Mouse (Mus musculus) kidney, postnatal 0 days (tissue): Measurements from ENCODE around the gene Rab6a. TPM values are rescaled to one million over a fixed set of nuclear protein-coding genes. Genes with fewer than 3 reads are reported as not detected.

Experiments
- ATAC-seq: fragments of 200-750 bp; cut with Nextera tagmentation; replicated peaks from 2 replicates; pipeline ENCODE4 v1.8.0; 2017; ENCODE audit warnings: low read depth, moderate number of reproducible peaks, moderate TSS enrichment, moderate library complexity; ENCODE audit not compliant: low FRiP score
- DNase-seq: peaks from one replicate; pipeline ENCODE4 v3.0.0-alpha.2; 2016; ENCODE audit warnings: low spot score
- H3K27ac ChIP-seq: fragments of 300-500 bp; sonication (generic); 2 replicates; pipeline ENCODE4 v1.5.1; 2014; ENCODE audit warnings: mild to moderate bottlenecking
- H3K27me3 ChIP-seq: fragments of 300-500 bp; sonication (generic); 2 replicates; pipeline ENCODE4 v1.6.1; 2014; ENCODE audit warnings: low read length, mixed read lengths; ENCODE audit not compliant: insufficient read depth
- H3K36me3 ChIP-seq: fragments of 300-500 bp; sonication (generic); 2 replicates; pipeline ENCODE4 v1.6.1; 2014; ENCODE audit warnings: low read length, mixed read lengths; ENCODE audit not compliant: insufficient read depth
- H3K4me1 ChIP-seq: fragments of 300-500 bp; sonication (generic); replicated peaks from 2 replicates; pipeline ENCODE4 v1.6.1; 2014; ENCODE audit warnings: antibody characterized with exemption, low read length, mixed read lengths; ENCODE audit not compliant: insufficient read depth
- H3K4me2 ChIP-seq: fragments of 300-500 bp; sonication (generic); 2 replicates; pipeline ENCODE4 v1.6.1; 2014; ENCODE audit warnings: mild to moderate bottlenecking, low read length, moderate library complexity, mixed read lengths
- H3K4me3 ChIP-seq: fragments of 300-500 bp; sonication (generic); replicated peaks from 2 replicates; pipeline ENCODE4 v1.5.1; 2014; ENCODE audit warnings: low read depth, low read length
- H3K9ac ChIP-seq: fragments of 300-500 bp; sonication (generic); 2 replicates; pipeline ENCODE4 v1.6.1; 2014; ENCODE audit warnings: low read depth, low read length
- H3K9me3 ChIP-seq: fragments of 300-500 bp; sonication (generic); replicated peaks from 2 replicates; pipeline ENCODE4 v1.6.1; 2016; ENCODE audit warnings: low read length, inconsistent platforms, mixed read lengths
- CTCF ChIP-seq: IDR thresholded peaks from 2 replicates; pipeline ENCODE4 v1.5.1; 2016; ENCODE audit warnings: antibody characterized with exemption, low read depth, mild to moderate bottlenecking, moderate library complexity
- WGBS: fragments of 180-500 bp; shearing (Covaris S2); extraction: QIAGEN DNeasy Blood & Tissue Kit; methylation state at CpG from one replicate; pipeline ENCODE4 v1.1.7; 2014; 5-methylcytosine and 5-hydroxymethylcytosine counted together
- polyA plus RNA-seq: library from polyadenylated mRNA; unstranded; fragments of >200 nt; fragmentation: Nextera tagmentation; extraction: Ambion mirVana; gene quantifications from 2 replicates; pipeline ENCODE4 v1.2.1, GENCODE M21; 2015

Gene Rab6a
- polyA plus RNA-seq, 1 experiment from 2014 or later = 90.7 TPM

- no peak for ATAC-seq
- no peak overlapping the region for H3K27ac ChIP-seq
Measured at GRCm38 (mm10) chr7:100649095-100649494, 41.9 kb downstream of the Rab6a start.

GRCm38 (mm10) chr7:100649826-100650225, 42.6 kb downstream of the Rab6a start:
- WGBS = 50% methylated on average over 8 of the region's 8 CpGs
- Histone ChIP-seq H3K27ac (no peak overlapping the region), H3K4me1 (0 out of 2 replicates have a peak, but pooled peaks cover 3% of the 10 kb centered on the region), H3K9me3 (no peaks in the 10 kb centered on the region), H3K27me3 (no peaks in the 10 kb centered on the region), H3K9ac (no peak overlapping the region), H3K4me3 (no peak overlapping the region), H3K36me3 (no peaks in the 10 kb centered on the region), H3K4me2 (no peak overlapping the region)
- DNase-seq (no peak), ATAC-seq (no peak)
- no peak for TF ChIP-seq CTCF

More at GRCm38 (mm10) chr7:100649095-100649494, 41.9 kb downstream of the Rab6a start:
- no peaks in the 10 kb centered on the region for H3K27me3 ChIP-seq
- no peak for DNase-seq
- H3K4me2 ChIP-seq = no peak overlapping the region
- H3K36me3 ChIP-seq = no peaks in the 10 kb centered on the region
- no peaks in the 10 kb centered on the region for H3K9me3 ChIP-seq
- H3K9ac ChIP-seq = no peak overlapping the region
- TF ChIP-seq CTCF = no peak
- WGBS = 73% methylated on average over 4 of the region's 4 CpGs
- no peak overlapping the region for H3K4me3 ChIP-seq
- 0 out of 2 replicates have a peak, but pooled peaks cover 3% of the 10 kb centered on the region for H3K4me1 ChIP-seq

- Histone ChIP-seq H3K27ac (no peak overlapping the region), H3K4me1 (0 out of 2 replicates have a peak, but pooled peaks cover 3% of the 10 kb centered on the region), H3K4me2 (no peak overlapping the region), H3K27me3 (no peaks in the 10 kb centered on the region), H3K36me3 (no peaks in the 10 kb centered on the region), H3K4me3 (no peak overlapping the region), H3K9ac (no peak overlapping the region), H3K9me3 (no peaks in the 10 kb centered on the region)
- no peak for DNase-seq
- TF ChIP-seq CTCF = no peak
- no peak for ATAC-seq
- WGBS = 86% methylated on average over 6 of the region's 6 CpGs
Measured at GRCm38 (mm10) chr7:100650421-100650820, 43.2 kb downstream of the Rab6a start.

GRCm38 (mm10) chr7:100651011-100651410, 43.8 kb downstream of the Rab6a start:
- 60% methylated on average over 4 of the region's 4 CpGs for WGBS
- DNase-seq = no peak
- ATAC-seq = no peak; the same call in 1 of the 2 replicates

GRCm38 (mm10) chr7:100653480-100654266, 46.5 kb downstream of the Rab6a start:
- TF ChIP-seq CTCF = no peak
- Histone ChIP-seq H3K4me1 (0 out of 2 replicates have a peak, but pooled peaks cover 10% of the 10 kb centered on the region), H3K9ac (no peak overlapping the region), H3K36me3 (no peaks in the 10 kb centered on the region), H3K4me3 (no peak overlapping the region), H3K27me3 (no peaks in the 10 kb centered on the region), H3K27ac (no peak overlapping the region), H3K4me2 (no peak overlapping the region), H3K9me3 (no peaks in the 10 kb centered on the region)
- ATAC-seq (no peak), DNase-seq (no peak)
- 85% methylated on average over 9 of the region's 9 CpGs for WGBS

More at GRCm38 (mm10) chr7:100651011-100651410, 43.8 kb downstream of the Rab6a start:
- Histone ChIP-seq H3K4me3 (no peak overlapping the region), H3K27ac (no peak overlapping the region), H3K36me3 (no peaks in the 10 kb centered on the region), H3K4me1 (0 out of 2 replicates have a peak, but pooled peaks cover 3% of the 10 kb centered on the region), H3K9me3 (no peaks in the 10 kb centered on the region), H3K27me3 (no peaks in the 10 kb centered on the region), H3K4me2 (no peak overlapping the region), H3K9ac (no peak overlapping the region)
- no peak for TF ChIP-seq CTCF

- no peaks in the 10 kb centered on the region for H3K27me3 ChIP-seq
- no peaks in the 10 kb centered on the region for H3K9me3 ChIP-seq
- H3K36me3 ChIP-seq = no peaks in the 10 kb centered on the region
- TF ChIP-seq CTCF = no peak
- WGBS = 87% methylated on average over 8 of the region's 8 CpGs
- no peak overlapping the region for H3K4me3 ChIP-seq
- DNase-seq = no peak
- H3K4me2 ChIP-seq = no peak overlapping the region
- H3K27ac ChIP-seq = no peak overlapping the region
- no peak overlapping the region for H3K9ac ChIP-seq
- ATAC-seq = no peak
- H3K4me1 ChIP-seq = 0 out of 2 replicates have a peak, but pooled peaks cover 11% of the 10 kb centered on the region
Measured at GRCm38 (mm10) chr7:100654441-100654840, 47.2 kb downstream of the Rab6a start.
